Mouse (Mus musculus): ENCODE measurements around the gene Shb. TPM values are rescaled to one million over a fixed set of nuclear protein-coding genes. Genes with fewer than 3 reads are reported as not detected.

Gene Shb
- polyA plus RNA-seq, 1 experiment, result 36.9 TPM

DNA sequence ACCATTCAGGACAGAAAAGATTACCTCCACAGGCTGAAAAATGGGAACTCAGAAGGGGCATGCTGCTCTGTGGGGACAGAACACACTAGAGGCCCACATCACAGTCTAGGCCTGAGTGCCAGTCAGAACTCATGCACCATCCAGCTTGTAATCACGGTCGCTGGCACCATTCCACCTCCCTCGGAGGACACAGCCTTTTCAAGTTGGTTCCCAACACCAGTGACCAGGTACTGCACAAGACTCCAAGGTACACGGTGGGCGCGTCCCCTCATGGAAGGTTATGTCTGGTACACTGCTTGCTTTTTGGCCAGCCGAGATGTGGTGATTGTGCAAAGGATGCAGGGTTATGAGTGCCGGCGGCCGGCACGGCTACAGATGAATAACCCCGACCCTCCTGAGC is 98.2 kb downstream of the Shb start:
- WGBS, result 82% methylated on average over 12 of the region's 12 CpGs
- DNase-seq (ENCODE audit: low read depth, low spot score), result no peak

GRCm38 (mm10) chr4:45431806-45432205 is 100.5 kb downstream of the Shb start:
- DNase-seq (ENCODE audit: low read depth, low spot score), result no peak
- 74% methylated on average over 3 of the region's 3 CpGs for WGBS

DNA sequence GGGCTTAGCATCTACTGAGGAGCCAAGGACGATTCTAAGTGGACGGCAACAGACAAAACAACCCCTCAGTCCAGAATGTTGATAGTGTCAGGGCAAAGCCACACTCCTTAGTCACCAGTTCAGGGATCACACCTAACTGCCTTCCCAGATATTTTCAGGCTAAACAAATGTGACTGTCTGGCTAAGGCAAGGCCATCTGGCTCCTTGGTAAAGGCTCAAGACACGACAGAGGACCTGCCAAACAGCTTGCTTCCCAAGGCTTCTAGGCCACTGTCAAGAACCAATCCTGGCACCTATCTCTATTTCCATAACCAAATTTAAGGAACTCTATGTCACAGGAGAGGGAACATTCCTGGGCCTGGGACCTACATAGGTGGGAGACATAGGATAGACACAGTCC is 101.0 kb downstream of the Shb start:
- DNase-seq (ENCODE audit: low read depth, low spot score), result no peak
- WGBS, result 86% methylated on average over 3 of the region's 3 CpGs

DNA sequence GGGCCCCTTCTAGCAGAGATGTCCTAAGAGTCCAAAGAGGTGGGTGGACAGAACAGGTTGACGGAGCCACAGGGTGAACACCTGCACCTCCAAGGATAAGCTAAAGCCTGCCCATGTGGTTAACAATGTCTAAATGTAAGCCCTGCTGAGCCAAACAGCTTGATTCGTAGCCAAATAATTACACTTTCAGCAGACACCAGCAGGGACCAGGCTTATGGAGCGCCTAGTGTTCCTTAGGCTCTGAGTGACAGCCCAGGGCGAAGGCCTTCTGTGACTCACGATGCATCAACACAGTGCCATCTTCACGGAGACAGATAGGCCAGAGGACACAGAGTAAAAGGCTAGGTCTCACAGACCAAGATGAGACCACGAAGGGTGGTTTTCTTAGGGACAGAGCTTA is 102.8 kb downstream of the Shb start:
- no peak for DNase-seq (ENCODE audit: low read depth, low spot score)
- 95% methylated on average over 7 of the region's 7 CpGs for WGBS

- no peak for DNase-seq (ENCODE audit: low read depth, low spot score)
- 86% methylated on average over 13 of the region's 13 CpGs for whole genome bisulfite sequencing
Measured at GRCm38 (mm10) chr4:45426724-45427457, 105.4 kb downstream of the Shb start.

DNA sequence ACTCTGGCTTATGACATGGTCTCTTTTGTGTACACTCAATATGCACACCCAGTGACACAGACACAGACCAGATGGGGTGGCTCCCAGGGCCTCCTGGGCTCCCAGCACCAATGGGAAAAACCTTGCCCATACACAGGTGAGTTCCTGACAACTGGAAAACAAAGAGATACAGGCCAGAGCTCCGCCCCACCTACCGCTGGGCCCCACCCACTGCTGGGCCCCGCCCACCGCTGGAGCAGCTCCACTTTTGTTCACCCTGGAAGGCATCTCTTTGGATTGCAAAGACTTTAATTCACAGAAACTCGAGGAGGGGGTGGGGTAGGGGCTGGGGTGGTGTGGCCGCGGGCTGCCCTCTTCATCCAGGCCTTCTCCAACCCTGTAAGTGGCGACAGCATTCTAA is 108.9 kb downstream of the Shb start:
- no peak for DNase-seq (ENCODE audit: low read depth, low spot score)
- WGBS, result 26% methylated on average over 8 of the region's 8 CpGs

GRCm38 (mm10) chr4:45422640-45423039 is 109.6 kb downstream of the Shb start:
- 91% methylated on average over 10 of the region's 10 CpGs for WGBS
- no peak for DNase-seq (ENCODE audit: low read depth, low spot score)

- DNase-seq (ENCODE audit: low read depth, low spot score), result no peak
- WGBS, result 86% methylated on average over 11 of the region's 11 CpGs
Measured at GRCm38 (mm10) chr4:45421519-45422260, 110.6 kb downstream of the Shb start.

DNA sequence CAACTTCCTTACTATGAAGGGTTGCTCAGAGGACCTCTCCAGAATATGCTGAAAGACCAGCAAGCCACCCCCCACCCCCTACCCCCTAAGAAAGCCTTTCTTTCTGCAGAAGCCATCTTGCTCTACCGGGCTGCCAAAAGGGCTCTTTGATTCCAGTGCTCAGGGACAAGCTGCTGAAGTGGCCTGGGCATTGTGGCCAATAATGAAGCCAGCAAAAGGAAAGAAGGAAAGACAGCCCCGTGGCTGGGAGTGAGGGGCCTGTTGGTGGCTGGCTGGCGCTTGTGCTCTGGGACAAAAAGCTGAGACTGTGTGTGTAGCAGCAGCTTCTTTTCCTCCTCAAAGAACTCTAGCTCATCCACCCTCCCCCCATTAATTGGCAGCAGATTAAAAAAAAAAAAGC is 111.5 kb downstream of the Shb start:
- no peak for DNase-seq (ENCODE audit: low read depth, low spot score)
- 85% methylated on average over 3 of the region's 3 CpGs for WGBS

DNA sequence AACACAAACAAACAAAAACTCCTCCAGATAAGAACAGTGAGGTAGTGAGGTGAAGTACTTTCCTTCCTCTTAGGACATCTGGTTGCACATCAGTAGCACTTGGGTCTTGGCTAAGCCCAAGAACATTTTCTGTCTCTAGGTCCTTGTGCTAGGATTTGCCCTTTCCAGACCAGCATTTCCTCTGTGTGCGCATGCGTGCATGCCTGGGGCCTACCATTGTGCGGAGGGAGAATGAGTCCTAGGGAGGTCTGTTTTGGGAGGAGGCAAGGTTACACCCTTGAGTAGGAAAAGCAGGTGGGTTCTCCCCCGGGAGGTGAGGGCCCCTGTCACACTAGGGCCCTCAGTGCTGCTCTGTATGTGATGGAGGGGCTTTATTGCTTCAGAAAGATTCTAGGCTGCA is 113.2 kb downstream of the Shb start:
- no peak for DNase-seq (ENCODE audit: low read depth, low spot score)
- 85% methylated on average over 4 of the region's 4 CpGs for WGBS

DNA sequence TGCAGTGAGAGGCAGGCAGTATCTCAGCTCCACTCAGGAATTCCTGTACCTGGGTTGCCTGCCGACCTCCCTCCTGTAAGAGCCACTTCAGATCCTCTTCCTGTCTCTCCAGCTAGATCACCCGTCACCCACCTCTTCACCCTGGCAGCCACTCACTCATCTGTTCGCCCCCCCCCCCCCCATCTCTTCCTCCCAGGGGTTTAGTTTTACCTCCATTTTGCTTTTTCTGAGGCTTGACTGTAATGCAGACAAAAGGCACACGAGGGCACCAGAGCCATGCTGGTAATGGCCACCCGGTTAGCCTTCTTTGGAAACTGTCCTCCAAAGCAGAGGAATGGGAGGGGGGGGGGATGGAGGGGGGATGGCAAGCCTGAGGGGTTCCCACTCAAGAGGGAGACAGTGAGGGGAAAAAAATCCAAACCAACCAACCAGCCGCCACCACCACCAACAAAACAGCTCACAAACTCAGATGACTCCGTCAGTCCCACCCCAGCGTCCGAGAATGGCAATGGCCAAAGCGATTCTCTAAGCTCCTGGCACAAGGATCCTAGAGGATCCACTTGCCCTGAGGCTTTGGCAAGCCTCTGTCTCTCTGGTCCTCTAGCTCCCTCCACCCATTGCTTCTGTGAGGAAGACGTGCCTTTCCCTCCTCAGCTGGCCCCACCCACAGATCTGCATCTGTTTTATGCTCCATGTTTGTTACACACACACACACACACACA is 113.9 kb downstream of the Shb start:
- 29% methylated on average over 11 of the region's 11 CpGs for WGBS

GRCm38 (mm10) chr4:45416314-45416713 is 116.0 kb downstream of the Shb start:
- no peak for DNase-seq (ENCODE audit: low read depth, low spot score)
- 78% methylated on average over 7 of the region's 7 CpGs for WGBS

More for the DNA sequence above, 113.9 kb downstream of the Shb start:
- no peak for DNase-seq (ENCODE audit: low read depth, low spot score)

DNA sequence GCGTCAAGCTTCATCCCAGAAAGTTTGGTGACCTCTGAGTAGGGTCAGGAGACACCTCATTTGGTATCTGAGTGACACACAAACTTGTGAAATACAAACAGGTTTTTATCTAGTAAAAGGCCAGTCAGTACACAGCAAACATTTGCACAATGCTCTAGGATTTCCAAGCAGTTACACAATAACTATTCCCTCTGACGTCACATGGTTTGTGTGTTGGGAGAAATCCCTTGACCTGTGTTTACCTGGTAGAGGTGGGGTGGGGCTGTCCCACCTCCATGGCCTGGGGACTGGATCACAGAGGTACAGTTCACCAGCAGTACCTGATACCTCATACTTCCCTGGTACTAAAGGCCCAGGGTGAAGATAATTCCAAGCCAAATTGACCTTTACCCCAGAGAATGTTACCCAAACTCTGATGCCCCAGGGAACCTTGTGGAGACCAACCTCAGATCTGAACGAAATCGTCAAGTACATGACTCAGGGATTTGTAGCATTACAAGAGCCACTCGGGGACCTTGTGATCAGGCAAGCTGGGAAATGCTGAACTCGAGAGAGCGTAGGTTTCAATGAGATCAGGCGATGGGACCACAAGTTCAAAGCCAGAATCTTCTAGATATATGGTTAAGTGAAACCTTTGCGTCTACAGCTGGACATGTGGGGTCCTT is 118.5 kb downstream of the Shb start:
- WGBS, result 51% methylated on average over 9 of the region's 9 CpGs
- DNase-seq (ENCODE audit: low read depth, low spot score), result no peak

DNA sequence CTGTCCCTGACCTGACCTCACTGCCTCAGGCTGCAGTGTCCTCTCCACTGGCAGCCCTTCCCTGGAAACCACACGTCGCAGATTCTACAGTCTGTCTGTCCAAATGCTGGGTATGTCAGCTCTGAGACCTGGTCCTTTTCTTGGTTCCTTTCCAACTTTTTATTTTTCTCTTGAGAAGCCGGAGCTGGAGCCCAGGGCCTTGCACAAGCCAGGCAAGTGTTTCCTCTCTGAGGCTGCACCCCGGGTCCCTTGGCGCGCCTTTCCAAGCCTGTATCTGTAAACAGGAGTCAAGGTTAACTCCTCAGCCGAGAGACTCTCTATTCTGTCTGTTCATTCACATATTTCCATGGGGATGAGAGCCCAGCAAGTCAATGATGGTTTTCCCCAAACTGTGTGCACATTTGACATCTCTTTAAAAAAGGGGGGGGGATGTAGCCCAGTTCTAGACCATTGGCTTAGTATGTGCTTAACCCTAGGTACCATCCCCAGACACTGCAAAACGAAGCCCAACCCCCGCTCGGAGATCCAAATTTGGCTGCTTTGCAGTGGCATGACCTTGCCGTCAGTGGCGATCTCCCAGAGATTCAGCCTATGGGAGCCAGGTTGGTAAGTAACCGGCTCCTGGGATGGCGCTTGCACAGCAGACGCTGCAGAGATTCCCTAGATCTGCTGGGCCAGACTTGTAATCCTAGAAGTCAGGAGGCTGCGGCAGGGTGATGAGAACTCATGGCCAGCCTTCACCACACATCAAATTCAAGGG is 119.7 kb downstream of the Shb start:
- 83% methylated on average over 16 of the region's 16 CpGs for WGBS
- DNase-seq (ENCODE audit: low read depth, low spot score), result no peak

GRCm38 (mm10) chr4:45411181-45411790 is 121.0 kb downstream of the Shb start:
- no peak for DNase-seq (ENCODE audit: low read depth, low spot score)
- 94% methylated on average over 8 of the region's 8 CpGs for WGBS

- 1% methylated on average over 10 of the region's 10 CpGs for WGBS
- peak; percentile 98 for DNase-seq (ENCODE audit: low read depth, low spot score)
Measured at GRCm38 (mm10) chr4:45409270-45409669, 123.0 kb downstream of the Shb start.

DNA sequence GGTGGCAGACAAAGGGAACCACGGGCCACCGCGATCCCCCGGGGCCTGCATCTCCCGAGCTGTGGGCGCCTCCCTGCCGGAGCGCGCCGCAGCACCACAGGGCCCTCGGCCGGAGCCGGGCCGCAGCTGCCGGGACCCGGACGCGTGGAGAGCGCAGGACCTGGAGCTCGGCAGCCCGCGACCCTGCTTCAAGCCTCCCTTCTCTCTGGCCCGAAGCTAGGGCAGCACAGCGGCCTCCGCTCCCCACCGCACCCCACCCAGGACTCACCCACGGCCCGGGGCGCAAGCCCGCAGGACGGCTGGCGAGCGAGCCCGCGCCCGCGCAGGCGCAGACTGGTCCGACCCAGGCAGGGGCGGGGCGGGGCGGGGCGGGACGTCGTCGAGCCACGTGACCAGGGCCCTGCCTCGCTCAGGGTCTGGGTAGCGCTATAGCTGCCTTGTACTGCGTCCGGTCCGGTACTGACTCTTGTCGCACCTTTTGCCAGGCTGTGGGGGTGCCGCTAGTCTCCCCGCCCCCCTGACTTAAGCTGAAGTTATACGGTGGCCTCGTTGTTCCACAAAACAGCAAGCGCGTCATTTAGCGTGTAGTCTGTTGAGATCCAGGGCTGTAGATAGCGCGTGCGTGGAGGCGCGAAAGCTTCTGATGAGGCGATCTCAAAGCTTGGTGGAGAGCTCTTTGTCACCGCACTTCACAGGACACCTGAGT is 123.7 kb downstream of the Shb start, which contains the start of gene Slc25a51:
Gene Slc25a51 (minus strand): TSS at position 340 of the 706 bp plus-strand sequence.
- peak; percentile 79 for DNase-seq (ENCODE audit: low read depth, low spot score)
- under 1% methylated on average over 48 of the region's 67 CpGs for WGBS

DNA sequence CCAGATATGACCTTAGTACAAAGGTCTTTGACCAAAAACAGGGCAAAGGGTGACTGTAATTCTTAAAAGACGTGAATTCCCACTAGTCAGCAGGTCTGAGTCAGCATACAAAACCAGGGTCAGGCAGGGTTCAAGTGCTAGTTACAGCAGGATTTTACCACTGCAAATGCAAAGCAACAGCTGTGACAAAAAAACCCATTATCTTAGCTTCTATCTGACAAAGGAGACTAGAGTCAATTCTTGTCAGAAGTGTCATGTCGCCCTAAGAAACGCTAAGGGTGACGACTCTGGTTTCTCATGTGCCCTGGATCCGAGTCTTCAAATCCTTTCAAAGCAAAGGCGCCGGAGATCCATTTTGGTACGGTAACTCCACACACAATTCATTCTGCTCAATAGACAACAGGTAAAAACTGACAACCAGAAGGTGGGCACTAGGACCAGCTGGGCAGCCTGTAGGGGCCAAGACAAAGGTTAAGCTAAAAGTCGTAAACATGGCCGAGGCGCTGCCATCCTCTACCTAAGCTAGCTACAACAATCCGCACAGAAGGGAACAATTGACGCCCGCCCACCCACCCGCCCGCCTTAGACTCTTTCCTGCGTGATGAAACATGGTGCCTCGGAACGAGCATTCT is 124.5 kb downstream of the Shb start:
- no peak for DNase-seq (ENCODE audit: low read depth, low spot score)
- WGBS, result 1% methylated on average over 19 of the region's 19 CpGs

Data from large intestine, adult 2 months (tissue).